Mouse (Mus musculus) forebrain, embryonic 16.5 days (tissue): ENCODE measurements at regions not wholly inside any gene's neighbourhood (a gene's known extent, or its start where the extent isn't known, plus 50 kb on each side); places are given as distances from the start of the nearest gene placed in this dataset.
A peak's percentile ranks its signal among the peaks of the same experiment; 100 is the strongest.

Source experiments
- ATAC-seq: fragments of 200-750 bp; cut with Nextera tagmentation; 2 replicates; pipeline ENCODE4 v1.8.0; 2017; ENCODE audit warnings: mild to moderate bottlenecking, moderate library complexity
- H3K27ac ChIP-seq: fragments of 300-500 bp; sonication (generic); 2 replicates; pipeline ENCODE4 v1.5.1; 2014; ENCODE audit warnings: low read length, control low read depth
- H3K27me3 ChIP-seq: fragments of 300-500 bp; sonication (generic); replicated peaks from 2 replicates; pipeline ENCODE4 v1.6.1; 2014; ENCODE audit warnings: low read length; ENCODE audit not compliant: control insufficient read depth, insufficient read depth
- H3K36me3 ChIP-seq: fragments of 300-500 bp; sonication (generic); 2 replicates; pipeline ENCODE4 v1.6.1; 2014; ENCODE audit not compliant: control insufficient read depth, insufficient read depth
- H3K4me1 ChIP-seq: fragments of 300-500 bp; sonication (generic); replicated peaks from 2 replicates; pipeline ENCODE4 v1.6.1; 2014; ENCODE audit warnings: low read length; ENCODE audit not compliant: control insufficient read depth, insufficient read depth
- H3K4me2 ChIP-seq: fragments of 300-500 bp; sonication (generic); 2 replicates; pipeline ENCODE4 v1.6.1; 2014; ENCODE audit warnings: mild to moderate bottlenecking, low read length, control low read depth
- H3K4me3 ChIP-seq: fragments of 300-500 bp; sonication (generic); replicated peaks from 2 replicates; pipeline ENCODE4 v1.5.1; 2014; ENCODE audit warnings: mild to moderate bottlenecking, low read length, control low read depth
- H3K9ac ChIP-seq: fragments of 300-500 bp; sonication (generic); replicated peaks from 2 replicates; pipeline ENCODE4 v1.6.1; 2014; ENCODE audit warnings: low read depth, low read length, control low read depth
- H3K9me3 ChIP-seq: fragments of 300-500 bp; sonication (generic); 2 replicates; pipeline ENCODE4 v1.6.1; 2016; ENCODE audit warnings: low read length; ENCODE audit not compliant: control insufficient read depth
- WGBS: fragments of 180-500 bp; shearing (Covaris S2); extraction: QIAGEN DNeasy Blood & Tissue Kit; methylation state at CpG from one replicate; pipeline ENCODE4 v1.1.7; 2014; 5-methylcytosine and 5-hydroxymethylcytosine counted together

GRCm38 (mm10) chr3:131056893-131057660, 53.2 kb upstream of the Lef1 start:
- Histone ChIP-seq H3K4me2 (no peak overlapping the region), H3K27ac (no peak overlapping the region), H3K4me3 (no peak overlapping the region), H3K36me3 (no peaks in the 10 kb centered on the region), H3K9ac (no peak overlapping the region), H3K9me3 (no peaks in the 10 kb centered on the region), H3K27me3 (no peaks in the 10 kb centered on the region), H3K4me1 (0 out of 2 replicates have a peak, but pooled peaks cover 2% of the 10 kb centered on the region)
- ATAC-seq = no peak
- 90% methylated on average over 5 of the region's 5 CpGs for WGBS

- Histone ChIP-seq H3K27ac (0 out of 2 replicates have a peak overlapping the region, but pooled peaks have one; percentile 15), H3K4me3 (no peak overlapping the region), H3K9me3 (no peaks in the 10 kb centered on the region), H3K9ac (no peak overlapping the region), H3K27me3 (no peaks in the 10 kb centered on the region), H3K4me1 (0 out of 2 replicates have a peak, but pooled peaks cover 2% of the 10 kb centered on the region), H3K36me3 (no peaks in the 10 kb centered on the region), H3K4me2 (no peak overlapping the region)
- 56% methylated on average over 13 of the region's 13 CpGs for whole genome bisulfite sequencing
- ATAC-seq = peak; percentile 45; the same call in 1 of the 2 replicates
Observed at GRCm38 (mm10) chr3:131054241-131054972, 55.9 kb upstream of the Lef1 start.

GRCm38 (mm10) chr3:131047716-131048115, 62.6 kb upstream of the Lef1 start:
- no peaks in the 10 kb centered on the region for H3K9me3 ChIP-seq
- no peak overlapping the region for H3K9ac ChIP-seq
- no peak overlapping the region for H3K4me3 ChIP-seq
- 74% methylated on average over 3 of the region's 3 CpGs for WGBS
- no peak overlapping the region for H3K27ac ChIP-seq
- no peaks in the 10 kb centered on the region for H3K4me1 ChIP-seq
- ATAC-seq = no peak
- no peaks in the 10 kb centered on the region for H3K36me3 ChIP-seq
- no peaks in the 10 kb centered on the region for H3K27me3 ChIP-seq
- H3K4me2 ChIP-seq = no peak overlapping the region

- Histone ChIP-seq H3K4me2 (no peak overlapping the region), H3K4me1 (no peaks in the 10 kb centered on the region), H3K27ac (no peak overlapping the region), H3K36me3 (no peaks in the 10 kb centered on the region), H3K9ac (no peak overlapping the region), H3K4me3 (no peak overlapping the region), H3K9me3 (no peaks in the 10 kb centered on the region), H3K27me3 (no peaks in the 10 kb centered on the region)
- 69% methylated on average over 5 of the region's 5 CpGs for whole genome bisulfite sequencing
- ATAC-seq = no peak
Observed at GRCm38 (mm10) chr3:131046412-131046811, 63.9 kb upstream of the Lef1 start.

- 63% methylated on average over 4 of the region's 4 CpGs for WGBS
- H3K27ac ChIP-seq = no peak overlapping the region
- H3K9ac ChIP-seq = no peak overlapping the region
Observed at GRCm38 (mm10) chr3:131040214-131040825, 70.0 kb upstream of the Lef1 start.

GRCm38 (mm10) chr3:131037095-131037494, 73.2 kb upstream of the Lef1 start:
- WGBS = 96% methylated on average over 5 of the region's 5 CpGs
- no peaks in the 10 kb centered on the region for H3K9me3 ChIP-seq
- H3K4me3 ChIP-seq = no peak overlapping the region
- H3K36me3 ChIP-seq = no peaks in the 10 kb centered on the region
- no peak for ATAC-seq
- no peaks in the 10 kb centered on the region for H3K4me1 ChIP-seq
- H3K9ac ChIP-seq = no peak overlapping the region
- no peak overlapping the region for H3K27ac ChIP-seq
- H3K4me2 ChIP-seq = no peak overlapping the region
- no peaks in the 10 kb centered on the region for H3K27me3 ChIP-seq

More at GRCm38 (mm10) chr3:131040214-131040825, 70.0 kb upstream of the Lef1 start:
- Histone ChIP-seq H3K4me3 (no peak overlapping the region), H3K4me2 (no peak overlapping the region), H3K9me3 (no peaks in the 10 kb centered on the region), H3K36me3 (no peaks in the 10 kb centered on the region), H3K27me3 (no peaks in the 10 kb centered on the region), H3K4me1 (no peaks in the 10 kb centered on the region)
- ATAC-seq = no peak

GRCm38 (mm10) chr3:131034774-131035173, 75.5 kb upstream of the Lef1 start:
- WGBS = 84% methylated on average over 5 of the region's 5 CpGs
- H3K27ac ChIP-seq = no peak overlapping the region
- ATAC-seq = no peak
- H3K9me3 ChIP-seq = no peaks in the 10 kb centered on the region
- H3K4me1 ChIP-seq = no peaks in the 10 kb centered on the region
- no peak overlapping the region for H3K9ac ChIP-seq
- H3K4me3 ChIP-seq = no peak overlapping the region
- no peaks in the 10 kb centered on the region for H3K36me3 ChIP-seq
- no peak overlapping the region for H3K4me2 ChIP-seq
- no peaks in the 10 kb centered on the region for H3K27me3 ChIP-seq

GRCm38 (mm10) chr3:131026336-131026735, 83.9 kb upstream of the Lef1 start:
- ATAC-seq = no peak
- Histone ChIP-seq H3K9ac (no peak overlapping the region), H3K4me3 (no peak overlapping the region), H3K4me1 (no peaks in the 10 kb centered on the region), H3K27ac (no peak overlapping the region), H3K36me3 (no peaks in the 10 kb centered on the region), H3K4me2 (no peak overlapping the region), H3K9me3 (no peaks in the 10 kb centered on the region), H3K27me3 (no peaks in the 10 kb centered on the region)
- WGBS = 95% methylated on average over 7 of the region's 7 CpGs
